Mouse (Mus musculus) CH12.LX (cell line): ENCODE results near the gene Gli3. TPM values are rescaled to one million over a fixed set of nuclear protein-coding genes. Genes with fewer than 3 reads are reported as not detected.

Experiments
- DNase-seq: peaks from one replicate; pipeline ENCODE4 v3.0.0-alpha.2; 2013; ENCODE audit errors: extremely low read depth
- H3K27ac ChIP-seq: 2 replicates; pipeline ENCODE4 v1.5.1; 2012; ENCODE audit warnings: low read depth, mild to moderate bottlenecking, control low read depth, moderate library complexity; ENCODE audit not compliant: insufficient read depth
- H3K27me3 ChIP-seq: replicated peaks from 2 replicates; pipeline ENCODE3; 2012; ENCODE audit warnings: inconsistent platforms
- H3K36me3 ChIP-seq, 2 experiments: replicated peaks in 1 of 2; 2 replicates each; pipeline versions ENCODE3 to v1.6.1; 2012; ENCODE audit warnings: inconsistent platforms in 1 of 2, low read length in 1 of 2, mild to moderate bottlenecking in 1 of 2, mixed read lengths in 1 of 2, moderate library complexity in 1 of 2; ENCODE audit not compliant: control insufficient read depth in 1 of 2, insufficient read depth in 1 of 2
- H3K4me1 ChIP-seq, 2 experiments: 2 replicates each; pipeline ENCODE4 v1.6.1; 2012; ENCODE audit warnings: inconsistent platforms in 1 of 2, moderate library complexity in 1 of 2; ENCODE audit not compliant: insufficient read depth in 2 of 2, control insufficient read depth in 1 of 2
- H3K4me2 ChIP-seq: 2 replicates; pipeline ENCODE4 v1.6.1; 2012; ENCODE audit warnings: low read depth, mild to moderate bottlenecking, control low read depth; ENCODE audit not compliant: poor library complexity, insufficient read depth, severe bottlenecking
- H3K4me3 ChIP-seq, 3 experiments: fragments of 150-350 bp in 1 of 3; sonication (generic) in 1 of 3; replicated peaks in 1 of 3; 2 replicates each; pipeline versions ENCODE3 to v1.5.1; 2011 to 2012; ENCODE audit warnings: low read depth in 2 of 3, low read length in 2 of 3, mild to moderate bottlenecking in 2 of 3, moderate library complexity in 2 of 3, control low read depth in 1 of 3, improper control_type of control experiment in 1 of 3, inconsistent platforms in 1 of 3, mixed read lengths in 1 of 3; ENCODE audit not compliant: poor library complexity in 1 of 3
- H3K79me2 ChIP-seq: replicated peaks from 2 replicates; pipeline ENCODE4 v1.6.1; 2012; ENCODE audit warnings: mild to moderate bottlenecking, moderate library complexity; ENCODE audit not compliant: control insufficient read depth, poor library complexity, insufficient read depth, severe bottlenecking; ENCODE audit errors: extremely low read depth
- H3K9ac ChIP-seq: 2 replicates; pipeline ENCODE4 v1.6.1; 2012; ENCODE audit warnings: low read depth, mild to moderate bottlenecking, control low read depth, moderate library complexity; ENCODE audit not compliant: insufficient read depth
- H3K9me3 ChIP-seq: replicated peaks from 2 replicates; pipeline ENCODE3; 2012; ENCODE audit warnings: low read length, inconsistent platforms, mixed read lengths
- CHD2 ChIP-seq: IDR thresholded peaks from 2 replicates; pipeline ENCODE4 v1.6.1; 2011; ENCODE audit warnings: low read length, improper control_type of control experiment
- E2F4 ChIP-seq: IDR thresholded peaks from 2 replicates; pipeline ENCODE4 v1.6.1; 2011; ENCODE audit warnings: low read depth, low read length, improper control_type of control experiment; ENCODE audit not compliant: insufficient replicate concordance
- ELF1 ChIP-seq: IDR thresholded peaks from 2 replicates; pipeline ENCODE4 v1.6.1; 2014; ENCODE audit warnings: low read depth, mild to moderate bottlenecking, inconsistent platforms, low read length, improper control_type of control experiment
- IRF4 ChIP-seq: IDR thresholded peaks from 2 replicates; pipeline ENCODE4 v1.6.1; 2014; ENCODE audit warnings: low read depth, mild to moderate bottlenecking, inconsistent platforms, low read length, improper control_type of control experiment
- JUND ChIP-seq: conservative IDR thresholded peaks from 2 replicates; pipeline ENCODE4 v1.6.1; 2011; ENCODE audit warnings: low read depth, low read length, improper control_type of control experiment
- MAFK ChIP-seq: IDR thresholded peaks from 2 replicates; pipeline ENCODE4 v1.6.1; 2011; ENCODE audit warnings: low read length, improper control_type of control experiment; ENCODE audit not compliant: insufficient replicate concordance
- MAZ ChIP-seq: IDR thresholded peaks from 2 replicates; pipeline ENCODE4 v1.6.1; 2012; ENCODE audit warnings: low read depth, mild to moderate bottlenecking, inconsistent platforms, low read length, improper control_type of control experiment, moderate library complexity
- MEF2A ChIP-seq: IDR thresholded peaks from 2 replicates; pipeline ENCODE4 v1.6.1; 2014; ENCODE audit warnings: low read depth, mild to moderate bottlenecking, inconsistent platforms, low read length, improper control_type of control experiment, borderline replicate concordance
- MXI1 ChIP-seq: IDR thresholded peaks from 2 replicates; pipeline ENCODE4 v1.6.1; 2011; ENCODE audit warnings: mild to moderate bottlenecking, low read depth, low read length, improper control_type of control experiment
- MYC ChIP-seq: IDR thresholded peaks from 2 replicates; pipeline ENCODE4 v1.6.1; 2011; ENCODE audit warnings: low read depth, mild to moderate bottlenecking, improper control_type of control experiment, low read length
- NELFE ChIP-seq: IDR thresholded peaks from 2 replicates; pipeline ENCODE4 v1.6.1; 2011; ENCODE audit warnings: low read depth, low read length, improper control_type of control experiment
- NRF1 ChIP-seq: IDR thresholded peaks from 2 replicates; pipeline ENCODE4 v1.6.1; 2014; ENCODE audit warnings: low read depth, mild to moderate bottlenecking, inconsistent platforms, low read length, improper control_type of control experiment, moderate library complexity
- PAX5 ChIP-seq: IDR thresholded peaks from 2 replicates; pipeline ENCODE4 v1.6.1; 2012; ENCODE audit warnings: low read length, inconsistent platforms, mixed read lengths
- POLR2A ChIP-seq: IDR thresholded peaks from 2 replicates; pipeline ENCODE4 v1.6.1; 2011; ENCODE audit warnings: low read depth, mild to moderate bottlenecking, improper control_type of control experiment, low read length
- RAD21 ChIP-seq: IDR thresholded peaks from 2 replicates; pipeline ENCODE4 v1.6.1; 2011; ENCODE audit warnings: low read depth, mild to moderate bottlenecking, low read length, improper control_type of control experiment, moderate library complexity
- SIN3A ChIP-seq: IDR thresholded peaks from 2 replicates; pipeline ENCODE4 v1.6.1; 2012; ENCODE audit warnings: low read length, improper control_type of control experiment, inconsistent platforms
- TBP ChIP-seq: conservative IDR thresholded peaks from 2 replicates; pipeline ENCODE4 v1.6.1; 2011; ENCODE audit warnings: low read depth, low read length, improper control_type of control experiment
- USF2 ChIP-seq: conservative IDR thresholded peaks from 2 replicates; pipeline ENCODE4 v1.6.1; 2011; ENCODE audit warnings: low read depth, low read length, improper control_type of control experiment
- ZC3H11A ChIP-seq: IDR thresholded peaks from 2 replicates; pipeline ENCODE4 v1.6.1; 2012; ENCODE audit warnings: low read depth, mild to moderate bottlenecking, inconsistent platforms, low read length, improper control_type of control experiment
- ZKSCAN1 ChIP-seq: IDR thresholded peaks from 2 replicates; pipeline ENCODE4 v1.6.1; 2012; ENCODE audit warnings: low read depth, inconsistent platforms, low read length, improper control_type of control experiment, borderline replicate concordance
- ZMIZ1 ChIP-seq: IDR thresholded peaks from 2 replicates; pipeline ENCODE4 v1.6.1; 2012; ENCODE audit warnings: low read depth, mild to moderate bottlenecking, inconsistent platforms, low read length, improper control_type of control experiment
- ZNF384 ChIP-seq: IDR thresholded peaks from 2 replicates; pipeline ENCODE4 v1.6.1; 2012; ENCODE audit warnings: low read depth, low read length, improper control_type of control experiment, inconsistent platforms
- dilution Hi-C: fragments of 300-500 bp; cut with MboI; formaldehyde crosslinking; loops from 2 replicates; pipeline ENCODE4 v1.14.3; 2020; ENCODE audit warnings: low sequenced_read_pairs; ENCODE audit not compliant: extremely low pct_unique_long_range_greater_than_20kb, extremely low pct_ligation_motif_present
- in situ Hi-C: fragments of 300-500 bp; cut with MboI; formaldehyde crosslinking; loops from 3 replicates; pipeline ENCODE4 v1.14.3; 2019; ENCODE audit warnings: low sequenced_read_pairs, low pct_ligation_motif_present, low pct_unique_long_range_greater_than_20kb, mixed read lengths
- polyA plus RNA-seq: library from polyadenylated mRNA; unstranded; fragments of >175 nt; gene quantifications from 2 replicates; pipeline ENCODE4 v1.2.1, GENCODE M21; 2012; ENCODE audit warnings: low read depth; ENCODE audit not compliant: insufficient read length
- total RNA-seq, 2 experiments: library from RNA; depleted of rRNA; stranded (reverse); fragments of 300-350 nt in 1 of 2; fragments of >200 nt in 1 of 2; gene quantifications; 2 replicates each; pipeline ENCODE4 v1.2.3; 2012 to 2014

Gli3 gene
- total and polyA plus RNA-seq, 3 experiments, result not detected

GRCm38 (mm10) chr13:15580458-15580857 is 117.4 kb downstream of the Gli3 start:
- no peaks in the 10 kb centered on the region for H3K36me3 ChIP-seq
- TF ChIP-seq IRF4 (no peak), PAX5 (no peak), E2F4 (no peak), TBP (no peak), USF2 (no peak), CHD2 (no peak), MXI1 (no peak), POLR2A (no peak), JUND (no peak), ZMIZ1 (no peak), NRF1 (no peak), MEF2A (no peak), ELF1 (no peak), MAZ (no peak), MAFK (no peak), SIN3A (no peak)
- TF ChIP-seq, all 38 proteins: peak for 0
- dilution Hi-C loops (no loop called here), in situ Hi-C loops (no loop called here)
- Histone ChIP-seq H3K79me2 (no peaks in the 10 kb centered on the region), H3K4me2 (no peak overlapping the region), H3K27ac (no peak overlapping the region), H3K4me1 (no peaks in the 10 kb centered on the region), H3K27me3 (no peaks in the 10 kb centered on the region), H3K4me3 (no peak overlapping the region), H3K9me3 (no peaks in the 10 kb centered on the region), H3K9ac (no peak overlapping the region)
- no peak for DNase-seq

- Histone ChIP-seq H3K27ac (no peak overlapping the region), H3K9me3 (no peaks in the 10 kb centered on the region), H3K36me3 (no peaks in the 10 kb centered on the region), H3K79me2 (no peaks in the 10 kb centered on the region), H3K4me2 (no peak overlapping the region), H3K4me1 (no peaks in the 10 kb centered on the region), H3K4me3 (no peak overlapping the region), H3K27me3 (no peaks in the 10 kb centered on the region), H3K9ac (no peak overlapping the region)
- in situ Hi-C loops (no loop called here), dilution Hi-C loops (no loop called here)
- TF ChIP-seq NRF1 (no peak), JUND (no peak), RAD21 (no peak), ZMIZ1 (no peak), ZKSCAN1 (no peak), NELFE (no peak), ZNF384 (no peak), IRF4 (no peak), CHD2 (no peak), ZC3H11A (no peak), MAFK (no peak), MYC (no peak), POLR2A (no peak)
- DNase-seq, result no peak
Measured at GRCm38 (mm10) chr13:15585941-15586340, 122.9 kb downstream of the Gli3 start.
